Mouse (Mus musculus) hindbrain, embryonic 16.5 days (tissue): Measurements from ENCODE around the gene Endou. TPM values are rescaled to one million over a fixed set of nuclear protein-coding genes. Genes with fewer than 3 reads are reported as not detected.
A peak's percentile ranks its signal among the peaks of the same experiment; 100 is the strongest.

Experiments
- ATAC-seq: fragments of 200-750 bp; cut with Nextera tagmentation; 2 replicates; pipeline ENCODE4 v1.8.0; 2017; ENCODE audit warnings: moderate TSS enrichment, moderate library complexity
- H3K27ac ChIP-seq: fragments of 300-500 bp; sonication (generic); 2 replicates; pipeline ENCODE4 v1.5.1; 2014; ENCODE audit warnings: low read depth, mild to moderate bottlenecking, control low read depth, low read length, moderate library complexity
- H3K27me3 ChIP-seq: fragments of 300-500 bp; sonication (generic); replicated peaks from 2 replicates; pipeline ENCODE4 v1.6.1; 2014; ENCODE audit warnings: low read length; ENCODE audit not compliant: control insufficient read depth, insufficient read depth
- H3K36me3 ChIP-seq: fragments of 300-500 bp; sonication (generic); 2 replicates; pipeline ENCODE4 v1.6.1; 2014; ENCODE audit warnings: mild to moderate bottlenecking, low read length, moderate library complexity, mixed read lengths; ENCODE audit not compliant: control insufficient read depth, insufficient read depth
- H3K4me1 ChIP-seq: fragments of 300-500 bp; sonication (generic); 2 replicates; pipeline ENCODE4 v1.6.1; 2014; ENCODE audit warnings: low read depth, low read length; ENCODE audit not compliant: control insufficient read depth, insufficient read depth
- H3K4me2 ChIP-seq: fragments of 300-500 bp; sonication (generic); 2 replicates; pipeline ENCODE4 v1.6.1; 2014; ENCODE audit warnings: mild to moderate bottlenecking, low read length, control low read depth, moderate library complexity
- H3K4me3 ChIP-seq: fragments of 300-500 bp; sonication (generic); 2 replicates; pipeline ENCODE4 v1.5.1; 2014; ENCODE audit warnings: mild to moderate bottlenecking, low read length, control low read depth, moderate library complexity
- H3K9ac ChIP-seq: fragments of 300-500 bp; sonication (generic); 2 replicates; pipeline ENCODE4 v1.6.1; 2014; ENCODE audit warnings: low read depth, mild to moderate bottlenecking, control low read depth, low read length, moderate library complexity
- H3K9me3 ChIP-seq: fragments of 300-500 bp; sonication (generic); 2 replicates; pipeline ENCODE4 v1.6.1; 2014; ENCODE audit warnings: mild to moderate bottlenecking, low read length, moderate library complexity; ENCODE audit not compliant: control insufficient read depth
- WGBS: fragments of 180-500 bp; shearing (Covaris S2); extraction: QIAGEN DNeasy Blood & Tissue Kit; methylation state at CpG from one replicate; pipeline ENCODE4 v1.1.7; 2014; 5-methylcytosine and 5-hydroxymethylcytosine counted together
- polyA plus RNA-seq: library from polyadenylated mRNA; unstranded; fragments of >200 nt; fragmentation: Nextera tagmentation; extraction: Ambion mirVana; gene quantifications from 2 replicates; pipeline ENCODE4 v1.2.1, GENCODE M21; 2015

Endou gene
- 0.14 and 0.41 TPM in 2 replicates for polyA plus RNA-seq

GRCm38 (mm10) chr15:97731111-97731510, at the start of gene Endou:
TSS of gene Endou (minus strand) at chr15:97731339.
- WGBS = 92% methylated on average over 8 of the region's 8 CpGs
- Histone ChIP-seq H3K9ac (no peak within 1 kb of the TSS), H3K9me3 (no peaks in the 10 kb centered on the region), H3K4me2 (no peak within 1 kb of the TSS), H3K27me3 (no peaks in the 10 kb centered on the region), H3K4me1 (no peaks in the 10 kb centered on the region), H3K4me3 (no peak within 1 kb of the TSS), H3K27ac (no peak within 1 kb of the TSS), H3K36me3 (no peaks in the 10 kb centered on the region)
- no peak for ATAC-seq

DNA sequence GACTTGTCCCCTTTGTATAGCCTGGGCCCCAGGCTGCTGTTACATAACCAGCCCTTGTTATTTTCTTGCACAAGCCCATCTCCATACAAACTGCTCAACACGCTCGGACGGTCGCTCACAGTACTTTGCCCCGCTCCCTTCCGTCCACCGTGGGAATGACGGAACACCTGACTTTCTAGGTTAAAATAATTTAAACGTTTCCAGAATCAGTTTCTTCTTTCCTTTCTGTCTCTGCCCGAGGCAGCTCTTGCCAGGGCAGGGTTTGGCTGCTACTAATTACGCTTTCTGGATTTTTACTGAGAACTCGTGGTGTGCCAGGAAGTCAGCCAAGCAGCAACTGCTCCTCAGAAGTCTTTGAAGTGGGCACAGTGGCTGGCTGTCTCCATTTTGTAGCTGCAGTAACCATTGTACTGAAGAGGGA, 49.5 kb upstream of the Endou start:
- no peak overlapping the region for H3K4me2 ChIP-seq

GRCm38 (mm10) chr15:97779576-97779975, 48.4 kb upstream of the Endou start:
- peaks cover 11% of the 10 kb centered on the region for H3K4me1 ChIP-seq
- no peaks in the 10 kb centered on the region; the same call in 1 of the 2 replicates for H3K27me3 ChIP-seq
- no peaks in the 10 kb centered on the region for H3K9me3 ChIP-seq
- no peak overlapping the region for H3K9ac ChIP-seq
- no peak overlapping the region for H3K27ac ChIP-seq
- H3K36me3 ChIP-seq = no peaks in the 10 kb centered on the region
- no peak for ATAC-seq
- H3K4me2 ChIP-seq = no peak overlapping the region
- no peak overlapping the region for H3K4me3 ChIP-seq
- 89% methylated on average over 1 of the region's 1 CpGs for WGBS

More for the DNA sequence above, 49.5 kb upstream of the Endou start:
- Histone ChIP-seq H3K9ac (no peak overlapping the region), H3K9me3 (no peaks in the 10 kb centered on the region), H3K27me3 (no peaks in the 10 kb centered on the region; the same call in 1 of the 2 replicates), H3K4me3 (no peak overlapping the region), H3K36me3 (no peaks in the 10 kb centered on the region), H3K27ac (peak overlapping the region; percentile 32; the same call in 1 of the 2 replicates), H3K4me1 (peaks cover 12% of the 10 kb centered on the region)
- ATAC-seq = no peak
- WGBS = 54% methylated on average over 12 of the region's 12 CpGs

DNA sequence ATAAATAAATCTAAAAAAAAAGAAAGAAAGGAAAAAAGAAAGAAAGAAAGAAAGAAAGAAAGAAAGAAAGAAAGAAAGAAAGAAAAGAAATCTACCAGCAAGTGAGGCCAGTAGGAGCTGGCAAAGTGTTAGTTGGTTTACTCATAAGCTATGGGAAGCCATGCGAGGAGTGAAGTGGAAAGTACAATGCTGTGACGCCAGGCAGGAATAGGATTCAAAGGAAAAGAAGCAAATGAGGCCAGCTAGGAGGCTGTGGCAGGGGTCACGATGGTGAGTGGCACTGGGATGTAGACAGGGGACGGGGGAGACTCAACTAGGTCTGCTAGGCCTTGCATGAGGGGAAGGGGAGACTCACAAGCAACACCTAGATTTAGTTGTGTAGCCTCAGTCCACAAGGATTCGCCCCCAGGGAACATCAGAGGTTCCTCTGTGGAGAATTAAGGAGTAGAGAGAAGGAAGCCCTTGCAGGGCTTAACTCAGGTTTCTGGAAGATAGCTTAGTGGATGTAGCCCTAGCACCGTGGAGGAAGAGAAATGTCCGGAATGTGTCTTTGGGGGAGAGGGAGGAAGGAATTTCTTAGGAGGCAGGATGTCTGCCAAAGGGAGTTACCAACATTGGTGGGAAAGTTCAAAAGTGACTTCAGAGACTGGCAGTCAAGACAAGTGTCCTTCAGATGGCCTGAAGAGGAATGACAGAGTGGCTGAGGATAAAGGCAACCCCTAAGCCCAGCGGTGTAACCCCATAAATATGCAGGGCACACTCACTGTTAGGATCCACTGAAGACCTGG, 47.4 kb upstream of the Endou start, which contains the start of gene Slc48a1:
Slc48a1 (plus strand) TSS at position 210 of the 788 bp plus-strand sequence.
- Histone ChIP-seq H3K4me2 (no peak within 1 kb of the TSS), H3K9me3 (no peaks in the 10 kb centered on the region), H3K27me3 (no peaks in the 10 kb centered on the region; the same call in 1 of the 2 replicates), H3K4me3 (no peak within 1 kb of the TSS), H3K27ac (no peak within 1 kb of the TSS), H3K9ac (no peak within 1 kb of the TSS), H3K36me3 (no peaks in the 10 kb centered on the region), H3K4me1 (peaks cover 11% of the 10 kb centered on the region)
- no peak for ATAC-seq
- 75% methylated on average over 8 of the region's 8 CpGs for WGBS

DNA sequence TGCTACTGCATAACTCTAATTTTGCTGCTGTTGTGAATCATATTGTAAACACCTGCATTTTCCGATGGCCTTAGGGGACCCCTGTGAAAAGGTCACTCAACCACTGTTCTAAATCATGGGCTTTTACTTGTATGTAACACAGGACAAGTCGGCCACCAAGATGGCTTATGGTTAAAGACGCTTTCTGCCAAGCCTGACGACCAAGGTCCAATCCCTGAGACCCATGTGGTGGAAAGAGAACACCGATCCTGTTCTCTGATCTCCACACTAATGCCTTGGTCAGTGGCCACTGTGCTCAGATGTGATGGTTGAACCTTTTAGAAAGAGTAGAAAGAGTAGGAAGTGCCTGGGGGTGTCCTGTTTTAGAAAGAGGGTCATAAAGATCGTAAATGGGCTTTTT, 45.8 kb upstream of the Endou start:
- Histone ChIP-seq H3K9ac (no peak overlapping the region), H3K4me3 (no peak overlapping the region), H3K27ac (no peak overlapping the region), H3K4me1 (peaks cover 10% of the 10 kb centered on the region), H3K9me3 (no peaks in the 10 kb centered on the region), H3K27me3 (no peaks in the 10 kb centered on the region; the same call in 1 of the 2 replicates), H3K36me3 (no peaks in the 10 kb centered on the region), H3K4me2 (no peak overlapping the region)
- 84% methylated on average over 6 of the region's 6 CpGs for WGBS
- no peak for ATAC-seq

GRCm38 (mm10) chr15:97776514-97776913, 45.4 kb upstream of the Endou start:
- no peak for ATAC-seq
- peaks cover 8% of the 10 kb centered on the region for H3K4me1 ChIP-seq
- no peak overlapping the region for H3K4me3 ChIP-seq
- no peak overlapping the region for H3K4me2 ChIP-seq
- H3K27ac ChIP-seq = no peak overlapping the region
- no peaks in the 10 kb centered on the region; the same call in 1 of the 2 replicates for H3K27me3 ChIP-seq
- H3K9ac ChIP-seq = no peak overlapping the region
- no peaks in the 10 kb centered on the region for H3K9me3 ChIP-seq
- H3K36me3 ChIP-seq = no peaks in the 10 kb centered on the region
- WGBS = 9% methylated on average over 8 of the region's 8 CpGs

- Histone ChIP-seq H3K4me2 (no peak overlapping the region), H3K9ac (no peak overlapping the region), H3K27me3 (peaks cover 6% of the 10 kb centered on the region; the same call in 1 of the 2 replicates), H3K27ac (peak overlapping the region; percentile 39; the same call in 1 of the 2 replicates), H3K36me3 (no peaks in the 10 kb centered on the region), H3K9me3 (no peaks in the 10 kb centered on the region), H3K4me3 (no peak overlapping the region), H3K4me1 (peaks cover 3% of the 10 kb centered on the region)
- WGBS = 70% methylated on average over 5 of the region's 5 CpGs
- no peak for ATAC-seq
These were observed 42.8 kb upstream of the Endou start for GRCm38 (mm10) chr15:97773961-97774370.

DNA sequence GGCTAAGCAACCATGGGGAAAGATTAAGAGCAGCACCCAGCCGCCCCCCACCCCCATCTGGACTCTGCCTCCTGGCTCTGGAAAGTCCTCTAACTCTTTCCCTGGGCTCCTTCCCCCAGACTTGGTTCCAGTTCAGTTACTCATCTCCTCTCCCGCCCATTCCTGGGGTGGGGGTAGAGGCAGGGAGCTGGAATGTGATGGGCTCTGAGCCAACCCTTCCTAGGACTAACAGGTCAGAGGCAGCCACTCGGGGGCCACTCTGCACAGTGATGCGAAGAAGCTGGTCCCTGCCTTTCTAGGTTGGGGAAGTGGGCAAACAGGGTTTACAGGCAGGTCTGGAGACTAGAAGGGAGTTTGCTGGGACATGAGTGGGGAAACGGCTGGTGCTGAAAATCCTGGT, 42.0 kb upstream of the Endou start:
- Histone ChIP-seq H3K4me1 (peaks cover 6% of the 10 kb centered on the region), H3K36me3 (no peaks in the 10 kb centered on the region), H3K4me2 (no peak overlapping the region), H3K27me3 (peaks cover 6% of the 10 kb centered on the region; the same call in 1 of the 2 replicates), H3K9ac (no peak overlapping the region), H3K27ac (no peak overlapping the region; the same call in 1 of the 2 replicates), H3K4me3 (no peak overlapping the region), H3K9me3 (no peaks in the 10 kb centered on the region)
- WGBS = 30% methylated on average over 5 of the region's 5 CpGs
- no peak for ATAC-seq

DNA sequence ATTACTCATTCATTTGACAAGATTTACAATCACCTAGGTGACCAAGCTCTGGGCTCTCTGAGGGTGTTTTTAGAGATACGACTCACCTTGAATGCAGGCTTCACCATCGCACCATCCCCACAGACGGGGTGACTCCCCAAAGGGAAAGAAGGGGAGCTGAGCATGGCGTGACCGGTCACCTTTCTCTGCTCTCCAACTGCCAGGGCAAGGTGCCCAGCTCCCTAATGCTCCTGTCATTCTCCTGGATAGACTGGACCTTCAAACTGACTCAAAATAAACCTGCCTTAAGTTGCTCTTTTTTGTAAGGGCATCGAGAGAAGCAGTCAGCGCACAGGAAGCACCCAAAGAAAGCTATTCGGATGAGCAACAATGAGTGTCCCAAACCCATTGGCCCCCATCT, 39.1 kb upstream of the Endou start:
- peaks cover 26% of the 10 kb centered on the region for H3K4me1 ChIP-seq
- H3K36me3 ChIP-seq = no peaks in the 10 kb centered on the region
- 73% methylated on average over 8 of the region's 8 CpGs for WGBS
- peaks cover 6% of the 10 kb centered on the region; the same call in 1 of the 2 replicates for H3K27me3 ChIP-seq
- no peak overlapping the region for H3K4me2 ChIP-seq
- no peak overlapping the region for H3K9ac ChIP-seq
- H3K27ac ChIP-seq = no peak overlapping the region
- no peak overlapping the region for H3K4me3 ChIP-seq
- ATAC-seq = no peak
- H3K9me3 ChIP-seq = no peaks in the 10 kb centered on the region
